Mouse (Mus musculus) G1E (cell line): Measurements from ENCODE around the gene 1700037C18Rik.

ENCODE experiments used
- CTCF ChIP-seq: IDR thresholded peaks from 2 replicates; pipeline ENCODE4 v1.5.1; 2012; ENCODE audit warnings: low read depth, low read length, inconsistent platforms, mixed read lengths
- GATA1 ChIP-seq: IDR thresholded peaks from 2 replicates; pipeline ENCODE4 v1.6.1; 2012; ENCODE audit warnings: borderline replicate concordance, low read length, inconsistent platforms, mixed read lengths
- POLR2AphosphoS5 ChIP-seq: IDR thresholded peaks from 2 replicates; pipeline ENCODE4 v1.6.1; 2012; ENCODE audit warnings: low read depth, low read length, inconsistent platforms; ENCODE audit not compliant: insufficient replicate concordance
- TAL1 ChIP-seq: conservative IDR thresholded peaks from 2 replicates; pipeline ENCODE4 v1.6.1; 2012; ENCODE audit warnings: low read depth, low read length, inconsistent platforms, mixed read lengths

DNA sequence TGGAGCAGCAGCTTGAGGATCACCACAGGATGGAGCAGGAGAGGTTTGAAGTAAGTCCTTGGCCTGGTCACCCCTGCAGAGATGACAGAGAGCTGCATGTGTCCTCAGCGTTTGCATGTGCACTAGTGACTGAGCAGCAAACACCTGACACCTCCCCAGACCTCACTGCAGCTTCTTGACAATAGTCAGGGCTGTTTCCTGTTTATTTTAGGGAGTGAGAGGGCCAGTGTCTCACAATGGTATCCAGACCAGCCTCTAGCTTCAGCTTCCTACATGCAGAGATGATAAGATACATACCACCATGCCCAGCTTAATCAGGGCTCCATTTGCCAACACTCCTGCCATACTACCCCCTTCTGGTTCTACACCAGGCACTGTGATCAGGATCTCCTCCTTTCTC is 20.1 kb upstream of the 1700037C18Rik start:
- TF ChIP-seq CTCF (no peak), TAL1 (no peak), GATA1 (no peak), POLR2AphosphoS5 (no peak)
